Mouse (Mus musculus) heart, postnatal 0 days (tissue): Measurements from ENCODE around the gene Hoxa11. TPM values are rescaled to one million over a fixed set of nuclear protein-coding genes. Genes with fewer than 3 reads are reported as not detected.

ENCODE experiments used
- ATAC-seq: fragments of 200-750 bp; cut with Nextera tagmentation; 2 replicates; pipeline ENCODE4 v1.8.0; 2017; ENCODE audit warnings: low read depth, moderate number of reproducible peaks, moderate library complexity; ENCODE audit not compliant: insufficient read depth
- DNase-seq: peaks from one replicate; pipeline ENCODE4 v3.0.0-alpha.2; 2016; ENCODE audit warnings: low spot score
- H3K27ac ChIP-seq: fragments of 300-500 bp; sonication (generic); 2 replicates; pipeline ENCODE4 v1.5.1; 2014; ENCODE audit warnings: low read depth, mild to moderate bottlenecking
- H3K27me3 ChIP-seq: fragments of 300-500 bp; sonication (generic); 2 replicates; pipeline ENCODE4 v1.6.1; 2014; ENCODE audit warnings: low read length, mixed read lengths; ENCODE audit not compliant: control insufficient read depth, insufficient read depth
- H3K36me3 ChIP-seq: fragments of 300-500 bp; sonication (generic); replicated peaks from 2 replicates; pipeline ENCODE4 v1.6.1; 2014; ENCODE audit warnings: low read length, mixed read lengths; ENCODE audit not compliant: control insufficient read depth, insufficient read depth
- H3K4me1 ChIP-seq: fragments of 300-500 bp; sonication (generic); 2 replicates; pipeline ENCODE4 v1.6.1; 2014; ENCODE audit warnings: antibody characterized with exemption; ENCODE audit not compliant: control insufficient read depth, insufficient read depth
- H3K4me2 ChIP-seq: fragments of 300-500 bp; sonication (generic); 2 replicates; pipeline ENCODE4 v1.6.1; 2014; ENCODE audit warnings: low read depth, mild to moderate bottlenecking, low read length, moderate library complexity
- H3K4me3 ChIP-seq: fragments of 300-500 bp; sonication (generic); 2 replicates; pipeline ENCODE4 v1.5.1; 2014; ENCODE audit warnings: low read depth, low read length
- H3K9ac ChIP-seq: fragments of 300-500 bp; sonication (generic); replicated peaks from 2 replicates; pipeline ENCODE4 v1.6.1; 2014; ENCODE audit warnings: low read depth, low read length, mixed read lengths
- H3K9me3 ChIP-seq: fragments of 300-500 bp; sonication (generic); replicated peaks from 2 replicates; pipeline ENCODE4 v1.6.1; 2016; ENCODE audit warnings: low read length; ENCODE audit not compliant: control insufficient read depth
- CTCF ChIP-seq: IDR thresholded peaks from 2 replicates; pipeline ENCODE4 v1.5.1; 2016; ENCODE audit warnings: antibody characterized with exemption, control low read depth, low read depth
- EP300 ChIP-seq: IDR thresholded peaks from 2 replicates; pipeline ENCODE4 v1.6.1; 2016; ENCODE audit warnings: antibody characterized with exemption, low read depth
- WGBS: fragments of 180-500 bp; shearing (Covaris S2); extraction: QIAGEN DNeasy Blood & Tissue Kit; methylation state at CpG from one replicate; pipeline ENCODE4 v1.1.7; 2014; 5-methylcytosine and 5-hydroxymethylcytosine counted together
- polyA plus RNA-seq: library from polyadenylated mRNA; unstranded; fragments of >200 nt; fragmentation: Nextera tagmentation; extraction: Ambion mirVana; gene quantifications from 2 replicates; pipeline ENCODE4 v1.2.1, GENCODE M21; 2015
- total RNA-seq: library from RNA; depleted of rRNA; stranded (reverse); fragments of >200 nt; gene quantifications from 2 replicates; pipeline ENCODE4 v1.2.3, GENCODE M21; 2014; ENCODE audit warnings: low replicate concordance; rRNA removed

The Hoxa11 gene
- total RNA-seq (0.11 TPM in 1 of 2 replicates, not detected in the other), polyA plus RNA-seq (not detected in 2 replicates)

- DNase-seq: no peak
- H3K4me1 ChIP-seq: no peaks in the 10 kb centered on the region
- no peaks in the 10 kb centered on the region for H3K36me3 ChIP-seq
- no peaks in the 10 kb centered on the region for H3K9me3 ChIP-seq
- no peak within 1 kb of the TSS for H3K9ac ChIP-seq
- peak within 1 kb of the TSS; percentile 12 for H3K4me3 ChIP-seq
- H3K4me2 ChIP-seq: peak within 1 kb of the TSS; percentile 17; the same call in 1 of the 2 replicates
- 4% methylated on average over 20 of the region's 20 CpGs for WGBS
- no peak within 1 kb of the TSS for H3K27ac ChIP-seq
- TF ChIP-seq EP300: no peak
- TF ChIP-seq CTCF: no peak
- ATAC-seq: no peak
- H3K27me3 ChIP-seq: peaks cover 99% of the 10 kb centered on the region
Observed at GRCm38 (mm10) chr6:52245757-52246142, at the start of gene Hoxa11. TSS of gene Hoxa11 (minus strand) at chr6:52245810.

GRCm38 (mm10) chr6:52294616-52295015 is 49.0 kb upstream of the Hoxa11 start:
- Histone ChIP-seq H3K4me2 (no peak overlapping the region), H3K4me1 (no peaks in the 10 kb centered on the region), H3K4me3 (no peak overlapping the region), H3K27ac (no peak overlapping the region), H3K9me3 (no peaks in the 10 kb centered on the region), H3K27me3 (peaks cover 61% of the 10 kb centered on the region), H3K9ac (no peak overlapping the region), H3K36me3 (no peaks in the 10 kb centered on the region)
- DNase-seq (no peak), ATAC-seq (no peak)
- 65% methylated on average over 6 of the region's 6 CpGs for WGBS
- TF ChIP-seq EP300: no peak
- TF ChIP-seq CTCF: no peak

- Histone ChIP-seq H3K4me3 (no peak overlapping the region), H3K27me3 (peaks cover 66% of the 10 kb centered on the region), H3K36me3 (no peaks in the 10 kb centered on the region), H3K4me1 (no peaks in the 10 kb centered on the region), H3K4me2 (no peak overlapping the region), H3K9ac (no peak overlapping the region), H3K27ac (no peak overlapping the region), H3K9me3 (no peaks in the 10 kb centered on the region)
- TF ChIP-seq EP300 (no peak), CTCF (no peak)
- ATAC-seq: no peak
- 64% methylated on average over 7 of the region's 7 CpGs for WGBS
- DNase-seq: no peak
Observed at GRCm38 (mm10) chr6:52292328-52292727, 46.7 kb upstream of the Hoxa11 start.

- H3K27ac ChIP-seq: no peak overlapping the region
- WGBS: 3% methylated on average over 45 of the region's 45 CpGs
- ATAC-seq (no peak), DNase-seq (no peak)
- H3K9ac ChIP-seq: no peak overlapping the region
- H3K4me1 ChIP-seq: no peaks in the 10 kb centered on the region
- H3K4me3 ChIP-seq: peak overlapping the region; percentile 31
- no peak for TF ChIP-seq CTCF
- H3K36me3 ChIP-seq: no peaks in the 10 kb centered on the region
- H3K9me3 ChIP-seq: no peaks in the 10 kb centered on the region
- H3K4me2 ChIP-seq: peak overlapping the region; percentile 49
- H3K27me3 ChIP-seq: peaks cover 69% of the 10 kb centered on the region
Observed at GRCm38 (mm10) chr6:52291021-52291860, 45.6 kb upstream of the Hoxa11 start.

- WGBS: 16% methylated on average over 12 of the region's 12 CpGs
- no peaks in the 10 kb centered on the region for H3K9me3 ChIP-seq
- no peak for DNase-seq
- TF ChIP-seq CTCF: no peak
- no peak for TF ChIP-seq EP300
- no peaks in the 10 kb centered on the region for H3K4me1 ChIP-seq
- H3K4me3 ChIP-seq: no peak overlapping the region
- ATAC-seq: no peak
- no peaks in the 10 kb centered on the region for H3K36me3 ChIP-seq
- H3K27ac ChIP-seq: no peak overlapping the region
- H3K4me2 ChIP-seq: no peak overlapping the region
- H3K9ac ChIP-seq: no peak overlapping the region
- peaks cover 69% of the 10 kb centered on the region for H3K27me3 ChIP-seq
Observed at GRCm38 (mm10) chr6:52290186-52290585, 44.6 kb upstream of the Hoxa11 start.
